In the genomic region with DNA sequence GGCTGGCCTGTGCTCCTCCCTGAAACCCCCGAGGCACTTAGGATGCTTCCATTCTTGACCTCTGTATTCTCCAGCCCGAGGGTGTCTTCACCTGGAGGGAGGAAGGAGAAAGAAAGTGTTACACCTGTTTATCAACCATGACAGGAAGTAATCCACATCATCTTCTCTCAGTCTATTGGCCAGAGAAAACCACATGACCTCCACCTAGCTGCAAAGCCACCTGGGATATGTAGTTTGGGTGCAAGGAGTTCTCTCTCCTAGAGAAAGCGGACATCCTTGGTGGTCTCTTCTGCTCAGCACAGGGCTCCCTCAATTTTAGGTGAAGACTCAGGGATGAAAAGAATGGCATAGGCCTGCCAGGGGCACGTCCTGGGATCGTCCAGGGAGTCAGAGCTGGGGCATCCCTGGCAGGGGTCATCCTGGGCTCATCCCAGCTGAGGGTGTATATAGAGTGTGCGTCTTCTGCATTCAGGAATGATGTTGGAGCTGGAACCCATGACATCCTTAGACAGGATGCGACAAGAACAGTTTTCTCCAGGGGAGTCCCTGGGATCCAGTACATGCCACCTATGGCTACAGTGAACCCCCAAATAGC, we compare ENCODE assay signal across 9 mouse cellular contexts.
DNase-seq lines count a peak whose midpoint lies in the region; ATAC-seq lines count a peak whose summit lies in the region.
"Had no signal": no experiment of that assay in that cellular context is flagged by ENCODE, and none has a peak within 500 bp of the region (broad histone marks: within the 10 kb centered on the region; RNA-seq: fewer than 3 reads in every experiment).

No protein-coding gene starts in this region.

- WGBS in embryonic facial prominence, embryonic 10.5 days = 59% methylated on average over 7 of the region's 7 CpGs
- WGBS in stomach, embryonic 16.5 days = 57% methylated on average over 7 of the region's 7 CpGs

- no peaks in the 10 kb centered on the region for H3K27me3 ChIP-seq in embryonic facial prominence, embryonic 10.5 days (replicated peaks; ENCODE audit: low read depth, poor library complexity, severe bottlenecking)
- no peaks in the 10 kb centered on the region for H3K27me3 ChIP-seq in stomach, embryonic 16.5 days (ENCODE audit: control insufficient read depth, insufficient read depth, low read length)

- peak; percentile 58 for ATAC-seq in inflammation-experienced regulatory T-cells, adult 6 months
- no peak for ATAC-seq in stomach, embryonic 16.5 days (ENCODE audit: insufficient read depth, low FRiP score)

- no peak overlapping the region for H3K27ac ChIP-seq in embryonic facial prominence, embryonic 10.5 days (replicated peaks)
- no peak overlapping the region for H3K27ac ChIP-seq in stomach, embryonic 16.5 days (ENCODE audit: low read length)

- no peaks in the 10 kb centered on the region for H3K9me3 ChIP-seq in embryonic facial prominence, embryonic 10.5 days
- H3K9me3 ChIP-seq in stomach, embryonic 16.5 days (replicated peaks; ENCODE audit: control insufficient read depth, low read length) = no peaks in the 10 kb centered on the region

- H3K4me1 ChIP-seq in embryonic facial prominence, embryonic 10.5 days = no peaks in the 10 kb centered on the region; the same call in 1 of the 2 replicates
- H3K4me1 ChIP-seq in stomach, embryonic 16.5 days (ENCODE audit: control insufficient read depth, insufficient read depth, low read length) = no peaks in the 10 kb centered on the region

- no peak overlapping the region for H3K9ac ChIP-seq in stomach, embryonic 16.5 days (ENCODE audit: low read length)

- H3K4me2 ChIP-seq in stomach, embryonic 16.5 days (ENCODE audit: low read depth, low read length) = peak overlapping the region; percentile 15; the same call in 1 of the 2 replicates

- H3K4me3 ChIP-seq in embryonic facial prominence, embryonic 10.5 days = 0 out of 2 replicates have a peak overlapping the region, but pooled peaks have one; percentile 19
- no peak overlapping the region for H3K4me3 ChIP-seq in stomach, embryonic 16.5 days (replicated peaks; ENCODE audit: low read length)

- DNase-seq in right cerebral cortex, postnatal 10 days (ENCODE audit: low spot score in 2 of 2) = peak; percentile 50 to 75
- DNase-seq in right cerebral cortex, postnatal 4 days = no peak
- DNase-seq in embryonic facial prominence, embryonic 10.5 days (ENCODE audit: low spot score) = no peak
- DNase-seq in cerebellum, adult 9-10 months = no peak
- DNase-seq in frontal cortex, postnatal 14 days (ENCODE audit: low spot score in 2 of 2) = no peak
- no peak for DNase-seq in spleen, adult 18-20 months
- DNase-seq: lung, postnatal 10 days had no signal

- H3K36me3 ChIP-seq in embryonic facial prominence, embryonic 10.5 days (replicated peaks) = no peaks in the 10 kb centered on the region
- H3K36me3 ChIP-seq in stomach, embryonic 16.5 days (ENCODE audit: control insufficient read depth, insufficient read depth, low read length) = no peaks in the 10 kb centered on the region

Comparison
In these comparisons a context has a peak if more than half of its experiments do, and no peak if none do; other contexts are left out.
1. DNase-seq: peak in right cerebral cortex, postnatal 10 days (2 of 2); none in right cerebral cortex, postnatal 4 days (single experiment), embryonic facial prominence, embryonic 10.5 days (single experiment), cerebellum, adult 9-10 months (single experiment), frontal cortex, postnatal 14 days (0 of 2) and spleen, adult 18-20 months (0 of 2).